Mouse (Mus musculus): Measurements from ENCODE around the gene Acot6.

Gene Acot6

GRCm38 (mm10) chr12:84152352-84153190 lies 52.1 kb downstream of the Acot6 start:
- in situ Hi-C loops (cut with MboI) = no loop called here

GRCm38 (mm10) chr12:84153414-84153813 lies 53.0 kb downstream of the Acot6 start:
- in situ Hi-C loops (cut with MboI) = no loop called here

GRCm38 (mm10) chr12:84154786-84155522 lies 54.5 kb downstream of the Acot6 start:
- in situ Hi-C loops (cut with MboI) = no loop called here

- in situ Hi-C loops (cut with MboI) = no loop called here
Measured at GRCm38 (mm10) chr12:84155523-84155871, 55.0 kb downstream of the Acot6 start.

- in situ Hi-C loops (cut with MboI) = no loop called here
Measured at GRCm38 (mm10) chr12:84156210-84156609, 55.8 kb downstream of the Acot6 start.

GRCm38 (mm10) chr12:84158156-84158555 lies 57.7 kb downstream of the Acot6 start:
- in situ Hi-C loops (cut with MboI) = no loop called here

GRCm38 (mm10) chr12:84160491-84160890 lies 60.0 kb downstream of the Acot6 start:
- in situ Hi-C loops (cut with MboI) = no loop called here
